Mouse (Mus musculus): ENCODE measurements around the gene Slc12a5. TPM values are rescaled to one million over a fixed set of nuclear protein-coding genes. Genes with fewer than 3 reads are reported as not detected.

Slc12a5 gene
- polyA plus RNA-seq, 1 experiment from 2014 or later = 0.12 TPM

DNA sequence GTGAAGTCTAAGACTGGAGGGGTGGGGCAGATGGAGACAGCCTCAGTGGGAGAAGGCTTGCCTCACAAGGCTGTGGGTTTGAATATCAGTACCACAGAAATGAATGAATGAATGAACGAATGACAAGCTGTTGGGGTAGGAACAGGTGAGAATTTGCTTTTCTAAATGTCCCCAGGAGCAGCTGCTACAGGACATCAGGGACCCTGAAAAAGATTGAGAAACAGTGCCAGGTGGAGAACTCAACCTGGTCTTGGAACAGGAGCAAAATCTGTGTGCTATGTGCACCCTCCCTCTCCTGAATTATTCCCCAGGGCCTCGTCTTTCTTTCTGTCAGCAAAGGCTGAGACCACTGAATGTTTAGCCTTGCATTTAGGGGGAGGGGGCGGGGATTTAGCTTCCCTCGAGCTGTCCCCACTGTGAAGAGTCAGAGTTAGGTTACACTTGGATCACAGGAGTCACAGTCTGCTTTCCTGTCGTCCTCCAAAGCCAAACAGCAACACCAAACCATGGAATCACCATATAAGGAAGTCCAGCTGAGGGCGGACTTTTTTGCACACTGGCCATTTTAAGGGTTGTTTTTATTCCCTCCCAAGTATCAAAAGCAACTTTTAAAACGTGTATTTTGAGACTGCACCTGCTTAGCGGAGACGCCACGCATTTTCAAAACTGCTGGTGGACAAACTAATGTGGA is 20.3 kb upstream of the Slc12a5 start, which contains the start of gene Mmp9:
TSS of gene Mmp9 (plus strand) at position 641 of the 691 bp plus-strand sequence.
- no peak within 1 kb of the TSS for H3K4me3 ChIP-seq (ENCODE audit: low read depth, low read length)
- ATAC-seq (ENCODE audit: low FRiP score, low TSS enrichment) (no peak), DNase-seq (ENCODE audit: low spot score) (no peak)
- TF ChIP-seq EP300 (optimal IDR thresholded peaks at IDR 0.05) (no peak), CTCF (IDR thresholded peaks at IDR 0.05; ENCODE audit: low read depth) (no peak)
- no peaks in the 10 kb centered on the region for H3K4me1 ChIP-seq (replicated peaks; ENCODE audit: control insufficient read depth, insufficient read depth)
- H3K9ac ChIP-seq (ENCODE audit: low read length) = no peak within 1 kb of the TSS
- no peak within 1 kb of the TSS for H3K27ac ChIP-seq (replicated peaks)
- no peaks in the 10 kb centered on the region for H3K36me3 ChIP-seq (ENCODE audit: control insufficient read depth, insufficient read depth, low read length)
- H3K4me2 ChIP-seq (replicated peaks; ENCODE audit: low read depth) = no peak within 1 kb of the TSS
- 0 out of 2 replicates have a peak, but pooled peaks cover 3% of the 10 kb centered on the region for H3K27me3 ChIP-seq (ENCODE audit: control insufficient read depth, insufficient read depth, low read length)
- no peaks in the 10 kb centered on the region for H3K9me3 ChIP-seq (ENCODE audit: control insufficient read depth, low read length)
- whole genome bisulfite sequencing = 21% methylated on average over 10 of the region's 10 CpGs

DNA sequence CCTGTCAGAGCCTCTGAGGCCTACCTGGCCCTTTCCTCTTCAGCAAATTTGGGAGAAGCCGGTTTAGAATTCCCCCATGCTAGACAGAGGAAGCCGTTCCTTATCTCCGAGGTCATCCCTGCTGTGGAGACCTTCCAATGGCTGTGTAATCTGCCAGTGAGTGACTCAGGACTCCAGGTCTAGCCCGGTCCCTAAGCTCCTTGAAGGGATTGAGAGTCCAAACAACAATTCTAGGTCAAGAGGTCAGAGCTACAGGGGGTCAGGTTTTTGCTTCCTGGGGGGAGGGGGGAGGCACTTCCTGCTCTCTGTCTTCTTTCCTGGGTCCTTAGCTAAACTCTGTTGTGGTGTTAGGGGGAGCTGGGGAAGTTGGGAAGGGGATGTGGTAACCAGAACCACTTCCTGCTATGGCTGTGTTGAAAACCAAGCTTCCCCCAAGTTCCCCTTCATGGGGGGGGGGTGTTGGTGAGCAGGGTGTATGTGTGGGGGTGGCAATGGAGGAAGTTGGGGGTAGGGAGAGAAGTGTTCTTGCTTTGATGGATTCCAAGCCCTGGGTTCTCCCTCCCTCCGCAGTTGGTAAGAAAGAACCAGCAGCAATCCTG is 17.8 kb upstream of the Slc12a5 start:
- no peak overlapping the region for H3K9ac ChIP-seq (ENCODE audit: low read length)
- no peak overlapping the region for H3K4me3 ChIP-seq (ENCODE audit: low read depth, low read length)
- H3K27me3 ChIP-seq (ENCODE audit: control insufficient read depth, insufficient read depth, low read length) = no peaks in the 10 kb centered on the region
- TF ChIP-seq EP300 (optimal IDR thresholded peaks at IDR 0.05) = no peak
- H3K9me3 ChIP-seq (ENCODE audit: control insufficient read depth, low read length) = no peaks in the 10 kb centered on the region
- H3K36me3 ChIP-seq (ENCODE audit: control insufficient read depth, insufficient read depth, low read length) = no peaks in the 10 kb centered on the region
- H3K27ac ChIP-seq (replicated peaks) = no peak overlapping the region
- H3K4me1 ChIP-seq (replicated peaks; ENCODE audit: control insufficient read depth, insufficient read depth) = no peaks in the 10 kb centered on the region
- ATAC-seq (ENCODE audit: low FRiP score, low TSS enrichment) = no peak
- no peak overlapping the region for H3K4me2 ChIP-seq (replicated peaks; ENCODE audit: low read depth)
- 22% methylated on average over 5 of the region's 5 CpGs for WGBS
- no peak for DNase-seq (ENCODE audit: low spot score)

DNA sequence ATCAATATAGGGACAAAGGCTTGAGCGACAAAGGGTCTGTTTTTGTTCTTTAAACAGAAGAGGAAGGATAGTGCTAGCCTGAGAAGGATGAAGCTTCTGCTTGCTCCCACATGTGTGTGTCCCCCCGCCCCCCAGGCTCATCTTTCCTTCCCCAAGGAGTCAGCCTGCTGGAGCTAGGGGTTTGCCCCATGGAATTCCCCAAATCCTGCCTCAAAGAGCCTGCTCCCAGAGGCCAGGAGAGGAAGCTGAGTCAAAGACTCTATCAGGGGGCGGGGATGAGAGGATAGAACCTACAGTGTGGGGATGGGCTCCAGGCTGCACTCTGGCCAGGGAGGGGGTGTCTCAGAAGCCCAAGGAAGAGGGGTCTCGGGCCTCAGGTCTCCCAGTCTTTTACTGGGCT is 13.1 kb upstream of the Slc12a5 start:
- ATAC-seq (ENCODE audit: low FRiP score, low TSS enrichment) = no peak

DNA sequence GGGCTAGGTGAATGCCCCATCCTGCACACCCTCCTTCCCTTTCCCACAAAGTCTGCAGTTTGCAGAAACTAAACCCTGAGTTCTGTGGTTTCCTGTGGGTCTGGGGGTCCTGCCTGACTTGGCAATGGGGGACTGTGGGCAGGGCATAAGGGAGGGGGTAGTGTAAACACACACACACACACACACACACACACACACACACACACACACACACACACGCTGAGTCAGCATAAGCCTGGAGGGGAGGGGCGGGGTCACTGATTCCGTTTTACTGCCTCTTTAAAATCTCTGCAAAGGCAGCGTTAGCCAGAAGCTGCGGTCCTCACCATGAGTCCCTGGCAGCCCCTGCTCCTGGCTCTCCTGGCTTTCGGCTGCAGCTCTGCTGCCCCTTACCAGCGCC is 12.7 kb upstream of the Slc12a5 start:
- ATAC-seq (ENCODE audit: low FRiP score, low TSS enrichment) = no peak
- no peak for DNase-seq (ENCODE audit: low spot score)
- Histone ChIP-seq H3K9me3 (ENCODE audit: control insufficient read depth, low read length) (no peaks in the 10 kb centered on the region), H3K27me3 (ENCODE audit: control insufficient read depth, insufficient read depth, low read length) (peaks cover 17% of the 10 kb centered on the region; the same call in 1 of the 2 replicates), H3K4me1 (replicated peaks; ENCODE audit: control insufficient read depth, insufficient read depth) (no peaks in the 10 kb centered on the region; the same call in 1 of the 2 replicates), H3K4me3 (ENCODE audit: low read depth, low read length) (no peak overlapping the region), H3K36me3 (ENCODE audit: control insufficient read depth, insufficient read depth, low read length) (no peaks in the 10 kb centered on the region), H3K9ac (ENCODE audit: low read length) (no peak overlapping the region), H3K27ac (replicated peaks) (no peak overlapping the region), H3K4me2 (replicated peaks; ENCODE audit: low read depth) (no peak overlapping the region)
- no peak for TF ChIP-seq EP300 (optimal IDR thresholded peaks at IDR 0.05)
- no peak for TF ChIP-seq CTCF (IDR thresholded peaks at IDR 0.05; ENCODE audit: low read depth)
- WGBS = 10% methylated on average over 6 of the region's 7 CpGs

More for the DNA sequence above, 13.1 kb upstream of the Slc12a5 start:
- no peak for TF ChIP-seq EP300 (optimal IDR thresholded peaks at IDR 0.05)
- no peak for TF ChIP-seq CTCF (IDR thresholded peaks at IDR 0.05; ENCODE audit: low read depth)
- Histone ChIP-seq H3K27me3 (ENCODE audit: control insufficient read depth, insufficient read depth, low read length) (peaks cover 17% of the 10 kb centered on the region; the same call in 1 of the 2 replicates), H3K27ac (replicated peaks) (no peak overlapping the region), H3K9ac (ENCODE audit: low read length) (no peak overlapping the region), H3K36me3 (ENCODE audit: control insufficient read depth, insufficient read depth, low read length) (no peaks in the 10 kb centered on the region), H3K4me3 (ENCODE audit: low read depth, low read length) (no peak overlapping the region), H3K9me3 (ENCODE audit: control insufficient read depth, low read length) (no peaks in the 10 kb centered on the region), H3K4me2 (replicated peaks; ENCODE audit: low read depth) (no peak overlapping the region), H3K4me1 (replicated peaks; ENCODE audit: control insufficient read depth, insufficient read depth) (no peaks in the 10 kb centered on the region; the same call in 1 of the 2 replicates)
- WGBS = 26% methylated on average over 4 of the region's 4 CpGs
- no peak for DNase-seq (ENCODE audit: low spot score)

DNA sequence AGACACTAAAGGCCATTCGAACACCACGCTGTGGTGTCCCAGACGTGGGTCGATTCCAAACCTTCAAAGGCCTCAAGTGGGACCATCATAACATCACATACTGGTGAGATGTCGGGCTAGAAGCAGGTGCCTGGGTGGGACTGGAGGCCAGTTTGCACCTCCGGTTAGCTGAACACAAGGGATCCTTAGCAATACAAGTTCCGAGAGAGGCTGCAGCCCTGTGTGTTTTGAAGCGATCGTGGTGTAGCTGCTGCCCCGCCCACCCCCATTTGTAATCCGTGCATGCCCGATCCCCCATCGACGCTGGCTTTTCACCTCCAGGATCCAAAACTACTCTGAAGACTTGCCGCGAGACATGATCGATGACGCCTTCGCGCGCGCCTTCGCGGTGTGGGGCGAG is 11.6 kb upstream of the Slc12a5 start:
- Histone ChIP-seq H3K27me3 (ENCODE audit: control insufficient read depth, insufficient read depth, low read length) (peaks cover 17% of the 10 kb centered on the region; the same call in 1 of the 2 replicates), H3K4me3 (ENCODE audit: low read depth, low read length) (peak overlapping the region; percentile 12; the same call in 1 of the 2 replicates), H3K9me3 (ENCODE audit: control insufficient read depth, low read length) (no peaks in the 10 kb centered on the region), H3K9ac (ENCODE audit: low read length) (no peak overlapping the region), H3K4me1 (replicated peaks; ENCODE audit: control insufficient read depth, insufficient read depth) (no peaks in the 10 kb centered on the region; the same call in 1 of the 2 replicates), H3K4me2 (replicated peaks; ENCODE audit: low read depth) (0 out of 2 replicates have a peak overlapping the region, but pooled peaks have one; percentile 5), H3K27ac (replicated peaks) (no peak overlapping the region), H3K36me3 (ENCODE audit: control insufficient read depth, insufficient read depth, low read length) (no peaks in the 10 kb centered on the region)
- no peak for DNase-seq (ENCODE audit: low spot score)
- no peak for TF ChIP-seq CTCF (IDR thresholded peaks at IDR 0.05; ENCODE audit: low read depth)
- no peak for TF ChIP-seq EP300 (optimal IDR thresholded peaks at IDR 0.05)
- no peak for ATAC-seq (ENCODE audit: low FRiP score, low TSS enrichment)
- 11% methylated on average over 25 of the region's 25 CpGs for WGBS

DNA sequence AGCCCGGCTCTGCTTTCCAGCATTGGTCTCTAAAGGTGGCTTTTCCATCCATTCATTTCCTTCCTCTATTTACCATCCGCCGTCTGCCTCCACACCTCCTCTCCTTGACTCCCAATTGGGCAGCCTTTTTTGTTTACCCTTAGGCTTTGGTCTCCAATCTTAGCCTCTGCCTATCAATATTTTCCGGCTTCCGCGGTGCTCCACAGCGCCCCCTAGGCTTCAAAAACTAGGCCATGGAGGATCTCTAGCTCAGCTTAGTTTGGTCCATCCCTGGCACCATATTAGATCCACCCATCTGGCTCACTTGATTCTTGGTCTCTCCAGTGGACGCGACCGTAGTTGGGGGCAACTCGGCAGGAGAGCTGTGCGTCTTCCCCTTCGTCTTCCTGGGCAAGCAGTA is 10.1 kb upstream of the Slc12a5 start:
- H3K4me3 ChIP-seq (ENCODE audit: low read depth, low read length) = no peak overlapping the region
- DNase-seq (ENCODE audit: low spot score) = no peak
- WGBS = 20% methylated on average over 13 of the region's 13 CpGs

More for the DNA sequence above, 10.1 kb upstream of the Slc12a5 start:
- peaks cover 17% of the 10 kb centered on the region; the same call in 1 of the 2 replicates for H3K27me3 ChIP-seq (ENCODE audit: control insufficient read depth, insufficient read depth, low read length)
- no peaks in the 10 kb centered on the region for H3K36me3 ChIP-seq (ENCODE audit: control insufficient read depth, insufficient read depth, low read length)
- no peak overlapping the region for H3K4me2 ChIP-seq (replicated peaks; ENCODE audit: low read depth)
- ATAC-seq (ENCODE audit: low FRiP score, low TSS enrichment) = no peak
- no peak for TF ChIP-seq EP300 (optimal IDR thresholded peaks at IDR 0.05)
- peak; percentile 61 for TF ChIP-seq CTCF (IDR thresholded peaks at IDR 0.05; ENCODE audit: low read depth)
- no peaks in the 10 kb centered on the region for H3K9me3 ChIP-seq (ENCODE audit: control insufficient read depth, low read length)
- no peaks in the 10 kb centered on the region; the same call in 1 of the 2 replicates for H3K4me1 ChIP-seq (replicated peaks; ENCODE audit: control insufficient read depth, insufficient read depth)
- H3K9ac ChIP-seq (ENCODE audit: low read length) = no peak overlapping the region
- no peak overlapping the region for H3K27ac ChIP-seq (replicated peaks)

Measured in stomach, postnatal 0 days (tissue).